Mouse (Mus musculus) C2C12 (cell line): Measurements from ENCODE around the gene Auts2.

Experiments used
- CEBPB ChIP-seq: IDR thresholded peaks from one replicate; pipeline ENCODE4 v1.6.1; 2011; ENCODE audit warnings: low read depth, mild to moderate bottlenecking, control low read depth, moderate library complexity
- CTCF ChIP-seq: IDR thresholded peaks from one replicate; pipeline ENCODE4 v1.5.1; 2011; ENCODE audit not compliant: control insufficient read depth, insufficient read depth, insufficient read length
- FOSL1 ChIP-seq: IDR thresholded peaks from one replicate; pipeline ENCODE4 v1.8.0; 2011; ENCODE audit warnings: mild to moderate bottlenecking, low read length; ENCODE audit not compliant: poor library complexity, insufficient read depth, severe bottlenecking
- MAX ChIP-seq: IDR thresholded peaks from one replicate; pipeline ENCODE4 v1.6.1; 2011; ENCODE audit warnings: mild to moderate bottlenecking, control low read depth
- MYOD1 ChIP-seq: IDR thresholded peaks from one replicate; pipeline ENCODE4 v1.6.1; 2011; ENCODE audit warnings: low read depth; ENCODE audit not compliant: control insufficient read depth, insufficient read length
- MYOG ChIP-seq: IDR thresholded peaks from one replicate; pipeline ENCODE4 v1.6.1; 2011; ENCODE audit not compliant: control insufficient read depth, insufficient read length; ENCODE audit errors: extremely low read depth
- USF1 ChIP-seq: IDR thresholded peaks from one replicate; pipeline ENCODE4 v1.6.1; 2011; ENCODE audit warnings: low read depth, mild to moderate bottlenecking, control low read depth, moderate library complexity

GRCm38 (mm10) chr5:132489736-132490313, 53.3 kb downstream of the Auts2 start:
- TF ChIP-seq CTCF: no peak
- TF ChIP-seq MYOD1: no peak
- TF ChIP-seq USF1: no peak
- TF ChIP-seq MAX: no peak
- no peak for TF ChIP-seq MYOG
- no peak for TF ChIP-seq CEBPB
- no peak for TF ChIP-seq FOSL1
